Mouse (Mus musculus): ENCODE results near the gene Rbfox1. TPM values are rescaled to one million over a fixed set of nuclear protein-coding genes. Genes with fewer than 3 reads are reported as not detected.

Gene Rbfox1
- polyA plus RNA-seq (2017; shearing (Covaris generic)): not detected

DNA sequence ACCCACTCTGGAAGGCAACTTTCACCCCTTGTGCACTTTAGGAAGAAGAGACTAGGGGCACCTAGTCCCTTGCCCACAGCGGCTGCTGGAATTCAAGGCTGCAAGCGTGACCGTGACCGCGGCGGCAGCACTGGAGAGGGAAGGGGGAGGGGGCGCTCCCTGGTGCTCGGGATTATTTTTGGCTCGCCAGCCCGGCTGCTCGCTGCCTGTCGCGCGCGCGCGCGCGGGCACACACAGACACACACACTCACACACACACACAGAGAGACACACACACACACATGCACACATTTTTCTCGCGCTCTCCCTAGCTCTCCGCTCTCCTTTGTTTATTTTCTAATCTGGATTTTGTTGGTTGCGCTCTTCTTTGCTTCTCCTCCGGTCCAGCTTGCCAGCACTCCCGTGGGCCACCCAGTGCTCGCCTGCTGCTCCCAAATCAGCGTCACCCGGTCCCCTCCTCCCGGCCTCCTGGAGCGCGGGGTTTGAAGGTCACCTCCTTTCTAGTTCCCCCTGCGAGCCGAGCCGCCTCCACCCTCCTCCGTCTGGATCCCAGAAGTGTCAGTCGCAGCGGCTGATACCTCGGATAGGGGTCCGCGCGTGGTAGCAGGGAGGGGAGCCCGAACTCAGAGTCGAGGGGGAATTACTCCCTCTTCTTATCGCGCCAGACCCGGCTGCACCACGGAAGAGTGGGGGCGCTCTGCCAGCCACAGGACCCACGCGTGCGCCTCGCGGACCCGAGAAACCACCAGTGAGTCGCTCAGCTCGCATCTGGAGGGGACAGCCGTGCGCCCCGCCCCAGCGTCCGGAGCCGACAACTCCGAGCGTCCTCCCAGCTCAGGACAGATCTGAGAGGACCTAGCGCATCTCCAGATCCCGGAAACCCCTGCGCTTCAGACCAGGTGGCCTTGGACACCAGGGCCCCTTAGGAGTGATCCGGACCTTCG is at the start of gene Rbfox1:
TSS of gene Rbfox1 (plus strand) at position 610 of the 944 bp plus-strand sequence.

